Mouse (Mus musculus) heart, embryonic 15.5 days (tissue): ENCODE measurements around the gene Rassf5. TPM values are rescaled to one million over a fixed set of nuclear protein-coding genes. Genes with fewer than 3 reads are reported as not detected.
A peak's percentile ranks its signal among the peaks of the same experiment; 100 is the strongest.
"Not testable (repeated sequence)": the region's sequence is repeated elsewhere in the genome, so short reads cannot be mapped to it uniquely, and the experiment has no call there.

Experiments used
- ATAC-seq: fragments of 200-750 bp; cut with Nextera tagmentation; replicated peaks from 2 replicates; pipeline ENCODE4 v1.8.0; 2017; ENCODE audit warnings: low read depth, moderate TSS enrichment; ENCODE audit not compliant: insufficient number of reproducible peaks, insufficient read depth, low FRiP score
- H3K27ac ChIP-seq: fragments of 300-500 bp; sonication (generic); 2 replicates; pipeline ENCODE4 v1.5.1; 2015; ENCODE audit warnings: mild to moderate bottlenecking, inconsistent platforms
- H3K27me3 ChIP-seq: fragments of 300-500 bp; sonication (generic); 2 replicates; pipeline ENCODE4 v1.6.1; 2015; ENCODE audit warnings: inconsistent platforms
- H3K36me3 ChIP-seq: fragments of 300-500 bp; sonication (generic); 2 replicates; pipeline ENCODE4 v1.6.1; 2015; ENCODE audit warnings: mild to moderate bottlenecking, inconsistent platforms
- H3K4me1 ChIP-seq: fragments of 300-500 bp; sonication (generic); replicated peaks from 2 replicates; pipeline ENCODE4 v1.6.1; 2015; ENCODE audit warnings: inconsistent platforms
- H3K4me2 ChIP-seq: fragments of 300-500 bp; sonication (generic); 2 replicates; pipeline ENCODE4 v1.6.1; 2015; ENCODE audit warnings: inconsistent platforms, mild to moderate bottlenecking, moderate library complexity
- H3K4me3 ChIP-seq: fragments of 300-500 bp; sonication (generic); 2 replicates; pipeline ENCODE4 v1.5.1; 2015; ENCODE audit warnings: mild to moderate bottlenecking, inconsistent platforms
- H3K9ac ChIP-seq: fragments of 300-500 bp; sonication (generic); 2 replicates; pipeline ENCODE4 v1.6.1; 2015; ENCODE audit warnings: mild to moderate bottlenecking, inconsistent platforms
- H3K9me3 ChIP-seq: fragments of 300-500 bp; sonication (generic); replicated peaks from 2 replicates; pipeline ENCODE4 v1.6.1; 2016; ENCODE audit warnings: inconsistent platforms
- WGBS: fragments of 180-500 bp; shearing (Covaris S2); methylation state at CpG from one replicate; pipeline ENCODE4 v1.1.7; 2015; ENCODE audit warnings: mixed read lengths; 5-methylcytosine and 5-hydroxymethylcytosine counted together
- polyA plus RNA-seq: library from polyadenylated mRNA; unstranded; fragments of >200 nt; fragmentation: Nextera tagmentation; extraction: Ambion mirVana; gene quantifications from 2 replicates; pipeline ENCODE4 v1.2.1, GENCODE M21; 2015

The Rassf5 gene
- polyA plus RNA-seq, 1 experiment from 2014 or later, result 11.0 TPM

DNA sequence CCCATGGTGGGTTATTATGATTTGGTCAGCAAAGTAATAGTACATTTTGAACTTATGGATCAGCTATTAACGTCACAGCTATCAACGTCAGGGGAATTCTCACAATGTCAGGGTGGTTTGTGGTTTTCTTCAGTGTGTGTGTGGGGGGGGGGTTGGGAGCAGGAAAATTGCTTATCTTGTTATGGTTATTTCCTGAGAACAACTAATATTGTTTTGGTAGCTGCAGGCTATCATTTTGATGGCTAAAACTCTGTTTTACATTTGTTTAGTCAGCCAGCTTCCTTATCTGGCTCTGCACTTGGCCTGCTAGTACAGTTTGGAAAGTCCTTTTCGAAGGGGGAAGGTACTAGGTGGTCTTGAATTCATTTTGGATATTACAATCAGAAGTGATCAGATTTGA lies 99.8 kb downstream of the Rassf5 start:
- H3K9me3 ChIP-seq, H3K9ac ChIP-seq, H3K27ac ChIP-seq, H3K36me3 ChIP-seq, H3K4me2 ChIP-seq, H3K27me3 ChIP-seq, ATAC-seq, H3K4me1 ChIP-seq, H3K4me3 ChIP-seq: not testable (repeated sequence)
- 75% methylated on average over 3 of the region's 3 CpGs for WGBS

DNA sequence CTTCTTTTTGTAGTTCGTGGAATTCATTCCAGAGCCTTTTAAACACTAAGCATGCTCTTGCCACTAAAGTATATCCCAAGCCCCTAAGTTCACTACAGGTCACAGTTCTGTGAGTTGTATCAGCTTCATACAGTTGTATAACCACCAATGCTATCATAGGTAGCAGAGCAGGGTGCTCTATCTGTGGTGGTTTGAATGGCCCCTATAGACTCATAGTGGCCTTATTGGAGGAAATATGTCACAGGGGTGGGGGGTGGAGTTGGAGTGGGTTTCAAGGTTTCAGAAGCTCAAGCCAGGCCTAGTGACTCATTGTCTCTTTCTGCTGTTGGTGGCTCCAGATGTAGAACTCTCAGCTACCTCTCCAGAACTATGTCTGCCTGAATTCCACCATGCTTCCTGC lies 102.6 kb downstream of the Rassf5 start:
- Histone ChIP-seq H3K9me3 (no peaks in the 10 kb centered on the region), H3K4me2 (no peak overlapping the region), H3K36me3 (no peaks in the 10 kb centered on the region), H3K27me3 (no peaks in the 10 kb centered on the region), H3K9ac (no peak overlapping the region), H3K4me1 (peaks cover 2% of the 10 kb centered on the region; the same call in 1 of the 2 replicates), H3K27ac (no peak overlapping the region), H3K4me3 (no peak overlapping the region)
- ATAC-seq, result no peak
- 60% methylated on average over 1 of the region's 1 CpGs for WGBS

DNA sequence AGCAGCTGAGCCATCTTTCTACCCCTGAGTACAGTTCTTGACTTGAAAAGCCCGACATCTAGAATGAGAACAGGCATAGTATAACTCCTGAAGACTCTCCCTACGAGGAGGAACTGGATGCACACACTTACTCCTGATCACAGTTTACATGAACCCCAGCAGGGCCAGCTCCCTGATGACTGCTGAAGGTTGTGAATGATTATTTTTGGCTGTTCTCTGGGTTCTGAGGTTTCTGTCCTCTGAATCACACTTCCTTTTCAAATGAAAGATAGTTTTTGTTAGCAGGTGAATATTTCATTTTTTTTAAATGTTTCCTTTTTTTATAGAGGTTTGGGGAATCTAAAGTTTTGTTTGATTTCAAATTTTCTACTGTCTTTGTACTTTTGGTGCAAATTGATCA lies 103.6 kb downstream of the Rassf5 start:
- Histone ChIP-seq H3K4me3 (no peak overlapping the region), H3K36me3 (no peaks in the 10 kb centered on the region), H3K9ac (no peak overlapping the region), H3K9me3 (no peaks in the 10 kb centered on the region), H3K4me2 (no peak overlapping the region), H3K27me3 (no peaks in the 10 kb centered on the region), H3K4me1 (peaks cover 2% of the 10 kb centered on the region; the same call in 1 of the 2 replicates), H3K27ac (no peak overlapping the region)
- 61% methylated on average over 2 of the region's 2 CpGs for WGBS
- no peak for ATAC-seq

DNA sequence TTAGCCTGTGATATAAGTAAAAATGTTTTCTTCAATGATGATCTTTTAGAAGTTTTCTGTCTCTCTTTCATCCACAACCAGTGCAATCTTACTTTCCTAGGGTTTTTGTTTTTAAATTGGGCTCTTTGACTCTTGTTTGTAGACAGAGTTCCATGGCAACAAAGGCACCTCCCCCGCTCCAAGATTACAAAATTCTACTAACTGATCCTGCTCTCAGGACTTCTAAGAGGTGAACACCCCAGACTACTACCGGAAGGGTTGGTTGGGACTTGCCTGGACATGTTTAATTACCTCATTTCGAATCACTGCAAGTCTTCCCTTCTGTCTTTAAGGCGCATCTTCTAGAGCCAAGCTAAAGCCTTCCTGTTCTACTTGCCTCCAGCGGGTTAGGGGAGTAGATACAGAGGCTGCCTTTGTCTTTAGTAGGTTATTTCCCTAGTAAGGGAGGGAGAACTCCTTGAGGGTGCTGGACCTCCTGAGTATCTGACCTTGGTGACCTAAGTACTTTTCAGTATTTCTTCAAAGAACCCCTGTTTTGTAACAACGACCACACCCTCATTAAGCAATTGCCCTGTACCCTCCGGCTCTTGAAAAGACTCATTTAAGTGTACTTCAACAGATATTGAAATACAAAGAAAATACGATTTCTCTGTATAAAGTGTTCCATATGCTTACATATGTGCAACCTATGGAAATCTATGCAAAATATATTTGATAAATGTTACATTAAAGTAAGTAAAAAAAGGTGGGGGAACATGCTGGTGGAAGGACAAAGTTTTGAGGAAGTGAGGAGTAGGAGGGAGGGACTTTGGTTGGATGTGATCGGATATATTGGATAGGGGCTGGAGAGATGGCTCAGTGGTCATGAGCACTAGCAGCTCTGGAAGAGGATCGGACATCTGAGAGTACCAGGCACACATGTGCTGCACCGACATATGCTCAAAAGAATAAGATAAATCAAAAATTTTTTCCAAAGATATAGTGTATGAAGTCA lies 105.7 kb downstream of the Rassf5 start:
- Histone ChIP-seq H3K9ac (0 out of 2 replicates have a peak overlapping the region, but pooled peaks have one; percentile 58), H3K36me3 (no peaks in the 10 kb centered on the region), H3K27me3 (no peaks in the 10 kb centered on the region), H3K27ac (peak overlapping the region; percentile 86; the same call in 1 of the 2 replicates), H3K4me2 (peak overlapping the region; percentile 95), H3K9me3 (no peaks in the 10 kb centered on the region), H3K4me3 (peak overlapping the region; percentile 95; the same call in 1 of the 2 replicates), H3K4me1 (peaks cover 9% of the 10 kb centered on the region; the same call in 1 of the 2 replicates)
- 71% methylated on average over 11 of the region's 11 CpGs for WGBS
- no peak for ATAC-seq

DNA sequence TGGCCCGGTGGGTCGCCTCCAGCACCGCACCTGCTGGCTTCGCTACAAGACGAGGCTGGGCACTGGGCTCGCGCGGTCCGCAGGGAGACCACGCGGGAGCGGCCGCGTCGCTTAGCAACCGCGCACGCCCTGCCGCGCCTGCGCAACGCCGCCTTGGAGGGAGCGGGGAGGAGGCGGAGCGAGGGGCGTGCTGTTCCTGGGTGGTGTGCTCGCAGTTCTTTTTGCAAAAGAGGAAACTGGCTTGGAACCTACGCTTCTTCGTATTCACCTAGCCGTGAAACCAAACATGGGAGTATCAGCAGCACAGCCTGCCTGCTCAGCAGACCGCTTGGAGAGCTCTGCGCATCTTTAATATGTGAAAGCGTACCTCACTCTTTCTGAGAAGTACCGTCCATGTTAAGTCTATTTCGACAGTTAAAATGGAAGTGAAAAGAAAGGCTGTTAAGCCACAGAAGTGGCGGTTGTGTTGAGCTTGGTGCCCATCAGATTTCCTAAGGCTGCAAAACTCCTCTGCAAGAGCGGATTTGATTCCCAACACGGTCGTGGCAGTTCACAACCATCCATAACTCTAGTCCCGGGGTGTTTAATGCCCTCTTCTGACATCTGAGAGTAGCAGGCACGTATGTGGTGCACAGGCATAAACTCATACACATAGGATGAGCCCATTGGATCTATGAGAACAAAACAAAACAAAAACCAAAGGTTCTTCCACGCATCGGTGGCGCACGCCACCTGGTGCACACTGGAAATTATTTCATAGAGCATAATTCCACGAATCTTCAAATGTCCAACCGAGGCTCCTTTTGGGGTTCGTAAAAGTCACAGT lies 106.7 kb downstream of the Rassf5 start, which contains the start of gene Dyrk3:
TSS of gene Dyrk3 (minus strand) at position 150 of the 826 bp plus-strand sequence.
- Histone ChIP-seq H3K4me2 (peak within 1 kb of the TSS; percentile 95), H3K27me3 (no peaks in the 10 kb centered on the region)
- WGBS, result 4% methylated on average over 49 of the region's 49 CpGs

DNA sequence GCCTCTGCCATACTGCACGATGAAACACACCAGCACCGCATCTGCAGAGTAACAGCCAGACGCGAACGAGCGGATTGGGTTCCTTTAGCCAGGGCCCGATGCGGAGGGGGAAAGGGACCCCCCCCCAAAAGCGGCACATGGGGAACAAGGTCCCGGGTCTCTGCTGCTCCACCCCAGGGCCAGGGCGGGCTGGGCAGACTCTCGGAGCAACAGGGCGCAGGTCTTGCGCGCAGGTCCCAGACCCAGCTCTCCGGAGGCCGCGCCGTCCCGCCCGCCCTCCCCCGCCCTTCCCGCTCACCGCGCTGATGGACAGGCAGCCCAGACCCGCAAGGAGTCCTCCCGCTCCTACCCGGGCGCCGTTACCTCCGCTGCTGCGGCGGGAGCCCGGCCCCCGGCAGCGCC lies 107.3 kb downstream of the Rassf5 start:
- Histone ChIP-seq H3K4me1 (peaks cover 12% of the 10 kb centered on the region; the same call in 1 of the 2 replicates), H3K36me3 (no peaks in the 10 kb centered on the region), H3K4me2 (peak overlapping the region; percentile 95), H3K27me3 (no peaks in the 10 kb centered on the region), H3K9me3 (no peaks in the 10 kb centered on the region), H3K9ac (peak overlapping the region; percentile 80), H3K27ac (peak overlapping the region; percentile 86; the same call in 1 of the 2 replicates), H3K4me3 (peak overlapping the region; percentile 95)
- peak; percentile 59 for ATAC-seq
- WGBS, result 2% methylated on average over 35 of the region's 36 CpGs

More for the DNA sequence above, 106.7 kb downstream of the Rassf5 start, which contains the start of gene Dyrk3:
- H3K9me3 ChIP-seq, result no peaks in the 10 kb centered on the region
- H3K27ac ChIP-seq, result peak within 1 kb of the TSS; percentile 86
- peak; percentile 93 for ATAC-seq
- H3K9ac ChIP-seq, result peak within 1 kb of the TSS; percentile 80
- H3K4me3 ChIP-seq, result peak within 1 kb of the TSS; percentile 95
- no peaks in the 10 kb centered on the region for H3K36me3 ChIP-seq
- peaks cover 12% of the 10 kb centered on the region; the same call in 1 of the 2 replicates for H3K4me1 ChIP-seq

DNA sequence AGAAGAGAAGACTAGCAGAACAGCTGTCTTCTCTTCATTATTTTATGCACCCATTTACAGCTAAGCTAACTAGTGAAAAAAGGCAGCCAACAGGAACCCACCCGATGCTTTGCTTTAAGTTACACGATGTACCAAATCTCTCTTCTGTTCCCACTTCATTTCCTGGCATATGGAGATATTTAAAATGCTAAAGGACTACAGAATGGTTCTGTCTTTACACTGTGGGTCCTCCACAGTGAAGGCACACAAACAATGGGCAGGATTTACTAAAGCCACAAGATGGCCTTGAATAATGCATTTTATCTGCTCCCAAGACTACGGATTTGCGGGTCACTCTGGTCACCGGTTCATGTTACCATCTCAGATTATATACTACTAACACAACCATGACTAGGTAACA lies 107.9 kb downstream of the Rassf5 start:
- H3K36me3 ChIP-seq, result no peaks in the 10 kb centered on the region
- peak overlapping the region; percentile 16; the same call in 1 of the 2 replicates for H3K4me3 ChIP-seq
- H3K4me1 ChIP-seq, result peaks cover 12% of the 10 kb centered on the region; the same call in 1 of the 2 replicates
- H3K27ac ChIP-seq, result no peak overlapping the region
- 38% methylated on average over 5 of the region's 5 CpGs for WGBS
- H3K9ac ChIP-seq, result no peak overlapping the region
- no peaks in the 10 kb centered on the region for H3K9me3 ChIP-seq
- no peak for ATAC-seq
- H3K4me2 ChIP-seq, result peak overlapping the region; percentile 95; the same call in 1 of the 2 replicates
- H3K27me3 ChIP-seq, result no peaks in the 10 kb centered on the region

DNA sequence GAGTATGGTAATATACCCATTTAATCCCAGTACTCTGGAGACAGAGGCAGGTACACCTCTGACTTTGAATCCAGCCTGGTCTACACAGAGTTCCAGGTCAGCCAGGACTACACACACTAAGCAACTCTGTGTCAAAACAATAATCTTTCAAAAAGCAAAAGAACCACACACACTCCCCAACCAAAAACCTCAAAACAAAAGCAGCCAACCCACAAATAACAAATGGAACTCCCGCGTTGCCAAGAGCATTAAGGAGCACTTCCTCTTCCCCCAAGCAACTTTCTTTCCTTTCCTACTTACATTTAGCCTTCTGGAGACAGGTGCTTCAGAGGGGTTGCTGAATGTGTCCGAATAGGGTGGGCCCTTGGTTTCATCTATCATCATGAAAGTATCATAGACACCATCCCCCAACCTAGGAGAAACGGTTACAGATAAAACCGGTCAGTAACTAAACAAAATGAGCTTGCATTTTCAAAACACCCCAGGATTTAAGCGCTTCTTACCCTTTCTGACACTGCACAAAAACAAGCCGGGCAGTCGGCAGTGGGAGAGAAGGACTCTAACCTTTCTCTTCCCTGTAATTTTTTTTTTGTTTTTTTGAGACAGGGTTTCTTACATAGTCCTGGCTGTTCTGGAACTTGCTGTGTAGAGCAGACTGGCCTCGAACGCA lies 109.0 kb downstream of the Rassf5 start:
- H3K9ac ChIP-seq, result no peak overlapping the region
- 79% methylated on average over 10 of the region's 10 CpGs for WGBS
- H3K27ac ChIP-seq, result no peak overlapping the region
- 0 out of 2 replicates have a peak overlapping the region, but pooled peaks have one; percentile 26 for H3K4me2 ChIP-seq
- peaks cover 12% of the 10 kb centered on the region; the same call in 1 of the 2 replicates for H3K4me1 ChIP-seq
- H3K9me3 ChIP-seq, result no peaks in the 10 kb centered on the region
- H3K36me3 ChIP-seq, result no peaks in the 10 kb centered on the region
- no peaks in the 10 kb centered on the region for H3K27me3 ChIP-seq
- ATAC-seq, result no peak
- H3K4me3 ChIP-seq, result no peak overlapping the region

DNA sequence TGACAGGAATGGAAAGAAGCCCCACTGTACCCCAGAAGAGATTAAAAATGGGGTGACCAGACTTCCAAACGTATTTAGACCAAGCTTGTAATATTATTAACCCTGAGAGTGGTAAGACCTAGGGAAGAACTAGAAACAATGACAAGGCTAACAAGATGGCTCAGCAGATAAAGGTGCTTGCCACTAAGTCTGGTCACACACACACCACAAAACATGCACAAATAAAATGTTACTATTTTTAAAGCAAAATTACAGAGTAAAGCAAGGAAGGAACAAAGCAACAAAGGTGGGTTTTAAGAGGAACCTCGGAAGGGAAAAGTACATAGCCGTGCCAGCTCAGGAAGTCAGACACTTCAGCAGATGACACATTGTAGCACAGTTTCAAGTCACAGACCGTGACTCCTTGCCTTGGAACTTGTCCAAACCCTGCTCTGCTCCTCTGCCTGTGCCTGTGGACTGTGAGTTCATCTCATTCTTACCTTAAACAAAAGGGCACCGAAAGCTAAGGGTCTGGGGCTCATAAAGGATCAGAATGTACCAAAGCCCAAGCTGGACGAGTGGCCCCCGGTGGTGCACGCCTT lies 110.0 kb downstream of the Rassf5 start:
- no peak overlapping the region for H3K4me2 ChIP-seq

DNA sequence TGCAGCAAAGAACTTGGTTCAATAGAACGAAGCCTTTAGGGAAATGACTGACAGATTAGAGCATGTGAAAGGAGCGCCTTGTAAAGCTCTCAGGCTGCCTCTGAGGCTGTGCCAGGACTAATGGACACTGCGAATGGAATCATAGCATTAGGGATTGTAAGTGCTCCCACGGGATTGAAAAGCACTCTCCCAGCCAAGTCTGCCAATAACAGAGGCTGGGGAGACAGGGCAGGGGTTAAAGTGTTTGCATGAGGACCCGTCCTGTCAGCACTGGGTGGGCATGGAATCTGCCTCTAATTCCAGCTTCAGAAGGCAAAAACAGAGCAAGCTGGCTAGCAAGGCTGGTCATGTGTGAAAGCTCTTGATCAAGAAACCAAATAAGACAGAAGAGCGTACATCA lies 110.8 kb downstream of the Rassf5 start:
- Histone ChIP-seq H3K9ac (no peak overlapping the region), H3K27me3 (no peaks in the 10 kb centered on the region), H3K4me2 (no peak overlapping the region), H3K4me1 (peaks cover 12% of the 10 kb centered on the region; the same call in 1 of the 2 replicates), H3K4me3 (no peak overlapping the region), H3K36me3 (peaks cover 3% of the 10 kb centered on the region; the same call in 1 of the 2 replicates), H3K27ac (no peak overlapping the region), H3K9me3 (no peaks in the 10 kb centered on the region)
- ATAC-seq, result no peak
- 60% methylated on average over 6 of the region's 6 CpGs for WGBS

More for the DNA sequence above, 110.0 kb downstream of the Rassf5 start:
- H3K4me3 ChIP-seq, result no peak overlapping the region
- 44% methylated on average over 8 of the region's 8 CpGs for WGBS
- H3K27ac ChIP-seq, result no peak overlapping the region
- H3K36me3 ChIP-seq, result no peaks in the 10 kb centered on the region
- peaks cover 12% of the 10 kb centered on the region; the same call in 1 of the 2 replicates for H3K4me1 ChIP-seq
- H3K27me3 ChIP-seq, result no peaks in the 10 kb centered on the region
- no peak overlapping the region for H3K9ac ChIP-seq
- no peak for ATAC-seq
- no peaks in the 10 kb centered on the region for H3K9me3 ChIP-seq
